Mouse (Mus musculus): ENCODE measurements around the gene Selenon. TPM values are rescaled to one million over a fixed set of nuclear protein-coding genes. Genes with fewer than 3 reads are reported as not detected.
"Not testable (repeated sequence)": the region's sequence is repeated elsewhere in the genome, so short reads cannot be mapped to it uniquely, and the experiment has no call there.

Gene Selenon
- polyA plus RNA-seq, 1 experiment from 2014 or later: 25.1 TPM

DNA sequence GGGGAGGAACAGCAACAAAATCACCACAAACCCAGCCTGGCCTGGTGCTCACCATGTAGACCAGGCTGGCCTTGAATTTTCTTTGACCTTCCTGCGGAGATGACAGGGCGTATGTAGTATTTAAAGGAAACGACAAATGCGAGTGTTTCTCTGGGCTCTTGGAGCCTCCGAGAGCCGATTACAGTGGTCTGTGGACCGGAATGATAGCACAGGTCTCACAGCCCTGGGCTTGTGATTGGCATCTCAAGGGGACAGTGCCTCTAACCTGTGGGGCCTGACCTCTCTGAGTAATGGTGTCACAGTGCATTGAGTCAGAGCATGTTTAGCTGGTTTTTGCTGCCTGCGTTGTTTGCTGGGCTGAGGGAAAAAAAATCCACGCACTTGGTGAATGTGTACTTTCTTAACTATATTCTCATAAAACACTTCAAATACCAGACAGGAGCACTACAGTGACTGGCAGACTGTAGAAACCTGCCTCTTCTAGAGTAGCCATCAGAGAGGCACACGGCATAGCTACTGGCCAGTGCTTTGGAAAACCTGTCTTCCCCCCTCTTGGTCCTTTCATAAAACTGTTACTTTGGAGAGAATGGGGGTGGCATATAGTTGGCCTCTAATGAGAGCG is 37.5 kb downstream of the Selenon start:
- WGBS: 72% methylated on average over 11 of the region's 11 CpGs
- no peaks in the 10 kb centered on the region for H3K27me3 ChIP-seq (replicated peaks)
- H3K27ac ChIP-seq: no peak overlapping the region
- no peak overlapping the region for H3K4me2 ChIP-seq (replicated peaks)
- peaks cover 25% of the 10 kb centered on the region for H3K4me1 ChIP-seq (replicated peaks)
- ATAC-seq: no peak
- no peak overlapping the region for H3K9ac ChIP-seq
- H3K9me3 ChIP-seq: no peaks in the 10 kb centered on the region
- H3K4me3 ChIP-seq (replicated peaks): no peak overlapping the region
- no peaks in the 10 kb centered on the region for H3K36me3 ChIP-seq

DNA sequence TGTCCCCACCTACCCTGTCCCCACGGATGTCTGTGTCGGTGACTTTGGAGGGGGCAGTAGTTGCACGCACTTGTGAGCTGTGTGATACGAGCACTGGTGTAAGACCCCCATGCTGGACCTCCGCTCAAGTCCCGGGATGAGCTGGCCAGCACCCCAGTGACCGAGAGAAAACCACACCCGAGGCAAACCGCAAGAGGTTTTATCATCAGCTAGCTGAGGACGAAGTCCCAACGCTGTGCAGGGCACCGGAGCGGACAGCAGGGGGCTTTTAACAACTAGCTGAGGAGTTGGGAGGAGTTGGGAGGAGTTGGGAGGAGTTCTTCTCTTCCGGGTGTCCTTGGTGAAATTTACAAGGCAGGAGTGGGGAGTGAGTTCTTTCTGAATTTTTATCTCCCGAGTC is 39.2 kb downstream of the Selenon start:
- Histone ChIP-seq H3K9ac (no peak overlapping the region; the same call in 1 of the 2 replicates), H3K27me3 (replicated peaks) (no peaks in the 10 kb centered on the region), H3K36me3 (no peaks in the 10 kb centered on the region), H3K4me2 (replicated peaks) (peak overlapping the region; percentile 85), H3K4me1 (replicated peaks) (peaks cover 25% of the 10 kb centered on the region), H3K4me3 (replicated peaks) (peak overlapping the region; percentile 25), H3K9me3 (no peaks in the 10 kb centered on the region), H3K27ac (peak overlapping the region; percentile 36; the same call in 1 of the 2 replicates)
- 15% methylated on average over 15 of the region's 15 CpGs for WGBS
- ATAC-seq: peak; percentile 39

DNA sequence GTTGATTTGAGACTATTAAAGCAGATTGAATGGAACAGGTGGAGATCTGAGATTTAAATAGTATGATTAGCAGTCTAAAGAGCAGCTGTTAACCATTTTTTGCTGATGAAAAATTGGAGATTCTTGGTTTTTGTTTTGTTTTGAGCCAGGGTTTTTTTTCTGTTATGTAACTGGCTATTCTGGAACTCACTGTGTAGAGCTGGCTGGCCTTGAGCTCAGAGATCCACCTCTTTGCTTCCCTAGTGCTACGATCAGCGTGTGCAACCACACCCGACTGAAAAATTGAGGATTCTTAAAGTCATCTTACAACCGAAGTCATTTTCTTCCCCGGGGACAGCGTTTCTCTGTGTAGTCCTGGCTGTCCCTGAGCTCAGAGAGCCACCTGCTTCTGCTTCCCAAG is 40.2 kb downstream of the Selenon start:
- no peak for ATAC-seq
- Histone ChIP-seq H3K27ac (no peak overlapping the region), H3K4me2 (replicated peaks) (peak overlapping the region; percentile 85), H3K9ac (0 out of 2 replicates have a peak overlapping the region, but pooled peaks have one; percentile 10), H3K4me1 (replicated peaks) (peaks cover 19% of the 10 kb centered on the region), H3K4me3 (replicated peaks) (peak overlapping the region; percentile 60), H3K36me3 (no peaks in the 10 kb centered on the region), H3K9me3 (no peaks in the 10 kb centered on the region), H3K27me3 (replicated peaks) (no peaks in the 10 kb centered on the region)
- WGBS: 60% methylated on average over 6 of the region's 6 CpGs

DNA sequence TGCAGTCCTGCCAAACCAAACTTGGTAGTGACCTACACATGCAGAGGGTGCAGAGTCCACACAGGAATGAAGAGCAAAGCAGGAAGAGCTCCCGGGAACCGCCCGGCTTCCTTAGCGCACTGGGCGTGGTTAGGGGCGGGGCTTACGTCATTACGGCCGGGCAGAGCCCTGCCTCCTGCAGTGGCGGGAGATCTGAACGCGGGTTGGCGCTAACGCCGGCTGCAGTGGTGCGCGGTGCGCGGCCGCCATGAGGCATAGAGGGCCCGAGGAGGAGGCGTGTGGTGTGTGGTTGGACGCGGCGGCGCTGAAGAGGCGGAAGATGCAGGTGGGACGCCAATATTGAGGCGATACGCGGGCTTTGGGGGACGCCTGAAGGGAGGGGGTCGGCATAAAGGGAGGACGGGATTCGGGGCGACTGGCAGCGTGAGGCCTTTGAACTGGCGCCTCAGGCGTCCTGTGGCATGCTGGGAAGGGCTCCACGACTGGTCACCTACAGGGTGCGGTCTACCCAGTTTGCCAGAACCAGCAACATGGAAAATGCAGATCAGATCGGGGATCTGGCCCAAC is 41.0 kb downstream of the Selenon start, which contains the start of gene Aunip:
Gene Aunip (plus strand): TSS at position 155 of the 567 bp plus-strand sequence.
- ATAC-seq: peak; percentile 97
- H3K27ac ChIP-seq: peak within 1 kb of the TSS; percentile 76
- WGBS: under 1% methylated on average over 42 of the region's 42 CpGs
- no peaks in the 10 kb centered on the region for H3K9me3 ChIP-seq
- peak within 1 kb of the TSS; percentile 85 for H3K4me2 ChIP-seq (replicated peaks)
- H3K4me1 ChIP-seq (replicated peaks): peaks cover 17% of the 10 kb centered on the region
- no peaks in the 10 kb centered on the region for H3K36me3 ChIP-seq
- H3K4me3 ChIP-seq (replicated peaks): peak within 1 kb of the TSS; percentile 60
- H3K27me3 ChIP-seq (replicated peaks): no peaks in the 10 kb centered on the region
- peak within 1 kb of the TSS; percentile 65 for H3K9ac ChIP-seq

DNA sequence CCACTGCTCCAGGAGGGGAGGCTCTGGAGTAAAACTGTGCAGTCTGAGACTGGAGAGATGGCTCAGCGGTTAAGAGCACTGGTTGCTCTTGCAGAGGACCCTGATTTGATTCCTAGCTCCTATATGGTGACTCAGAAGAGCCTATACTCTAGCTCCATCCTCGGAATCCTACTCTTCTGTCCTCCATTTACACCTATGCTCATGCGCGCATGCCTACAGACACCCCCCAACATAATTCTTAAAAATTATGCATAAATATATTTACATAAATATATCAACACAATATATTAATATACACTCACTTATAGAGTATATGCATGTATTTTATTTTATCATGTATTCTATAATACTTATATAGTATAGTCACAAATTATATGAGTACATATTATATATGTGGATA is 41.6 kb downstream of the Selenon start:
- Histone ChIP-seq H3K9ac (no peak overlapping the region), H3K27ac (no peak overlapping the region), H3K27me3 (replicated peaks) (no peaks in the 10 kb centered on the region), H3K4me1 (replicated peaks) (peaks cover 17% of the 10 kb centered on the region), H3K36me3 (no peaks in the 10 kb centered on the region), H3K4me2 (replicated peaks) (no peak overlapping the region), H3K4me3 (replicated peaks) (no peak overlapping the region), H3K9me3 (no peaks in the 10 kb centered on the region)
- 75% methylated on average over 4 of the region's 4 CpGs for WGBS
- peak; percentile 6 for ATAC-seq

DNA sequence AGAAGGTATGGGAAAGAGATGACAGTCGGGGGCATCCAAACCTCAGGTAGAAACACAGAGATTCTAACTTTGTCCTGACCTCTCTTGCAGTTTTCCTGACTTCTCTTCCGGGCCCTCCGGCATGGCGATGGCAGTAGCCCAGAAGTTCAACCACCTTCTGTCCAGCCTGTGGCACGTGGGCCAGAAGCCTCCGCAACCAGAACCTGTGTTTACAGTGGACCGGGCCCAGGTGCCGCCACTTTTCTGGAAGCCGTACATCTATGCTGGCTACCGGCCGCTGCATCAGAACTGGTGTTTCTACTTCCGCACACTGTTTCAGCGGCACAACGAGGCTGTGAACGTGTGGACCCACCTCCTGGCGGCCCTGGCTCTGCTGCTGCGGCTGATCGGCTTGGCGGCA is 45.3 kb downstream of the Selenon start:
- Histone ChIP-seq H3K9ac (no peak overlapping the region), H3K9me3 (no peaks in the 10 kb centered on the region), H3K36me3 (no peaks in the 10 kb centered on the region), H3K4me3 (replicated peaks) (no peak overlapping the region), H3K27me3 (replicated peaks) (no peaks in the 10 kb centered on the region), H3K4me2 (replicated peaks) (no peak overlapping the region), H3K4me1 (replicated peaks) (peaks cover 4% of the 10 kb centered on the region), H3K27ac (no peak overlapping the region)
- 84% methylated on average over 19 of the region's 19 CpGs for WGBS
- no peak for ATAC-seq

DNA sequence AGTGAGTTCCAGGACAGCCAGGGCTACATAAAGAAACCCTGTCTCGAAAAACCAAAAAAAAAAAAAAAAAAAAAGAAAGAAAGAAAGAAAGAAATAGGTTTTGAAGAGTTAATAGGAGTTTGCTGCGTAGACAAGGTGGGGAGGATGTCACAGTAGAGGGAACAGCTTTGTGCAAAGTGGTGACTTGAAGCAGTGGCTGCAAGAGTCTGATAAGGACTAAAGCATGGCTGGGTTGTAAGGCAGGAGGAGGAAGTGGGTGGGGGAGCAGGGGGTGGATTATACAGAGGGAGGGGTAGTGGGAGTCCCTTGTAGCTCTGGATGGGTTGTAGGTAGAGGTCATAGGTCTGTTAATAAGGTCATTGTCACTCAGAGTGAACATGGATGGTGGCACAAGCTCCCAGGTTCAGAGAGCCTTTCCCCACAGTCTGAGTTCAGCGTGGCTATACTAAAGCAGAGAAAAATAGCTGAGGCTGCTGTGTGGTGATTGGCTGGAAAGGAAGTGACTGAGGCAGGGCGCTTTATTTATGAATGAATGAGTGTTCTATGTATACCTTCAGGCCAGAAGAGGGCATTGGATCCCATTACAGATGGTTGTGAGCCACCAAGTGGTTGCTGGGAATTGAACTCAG is 45.9 kb downstream of the Selenon start:
- no peaks in the 10 kb centered on the region for H3K27me3 ChIP-seq (replicated peaks)
- ATAC-seq: no peak
- no peak overlapping the region for H3K9ac ChIP-seq
- no peak overlapping the region for H3K27ac ChIP-seq
- no peak overlapping the region for H3K4me3 ChIP-seq (replicated peaks)
- no peaks in the 10 kb centered on the region for H3K36me3 ChIP-seq
- no peak overlapping the region for H3K4me2 ChIP-seq (replicated peaks)
- 87% methylated on average over 3 of the region's 4 CpGs for WGBS
- H3K4me1 ChIP-seq (replicated peaks): peaks cover under 1% of the 10 kb centered on the region; the same call in 1 of the 2 replicates
- no peaks in the 10 kb centered on the region for H3K9me3 ChIP-seq

DNA sequence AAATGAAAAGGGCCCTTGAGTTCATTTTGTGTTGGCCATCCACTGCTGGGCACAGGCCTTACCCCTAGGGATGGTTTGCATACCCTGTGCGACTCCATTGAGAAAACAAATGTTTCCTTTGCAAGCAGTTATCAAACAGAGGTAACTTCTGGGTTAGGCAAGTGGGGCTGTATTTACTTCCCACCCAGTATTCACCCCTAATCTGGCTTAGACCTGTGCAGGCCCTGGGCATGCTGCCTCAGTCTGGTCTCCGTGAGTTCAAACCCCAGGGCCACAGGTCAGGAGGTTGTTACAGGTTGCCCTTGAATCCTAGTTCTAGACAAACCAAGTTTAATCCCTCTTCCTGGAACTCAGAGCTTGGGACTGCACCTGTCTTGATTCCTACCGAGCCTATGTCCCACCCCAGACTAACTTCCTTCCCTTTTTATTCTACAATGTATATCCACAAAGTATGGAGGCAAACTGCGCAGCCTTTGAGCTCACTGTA is 46.6 kb downstream of the Selenon start:
- H3K9ac ChIP-seq: no peak overlapping the region

DNA sequence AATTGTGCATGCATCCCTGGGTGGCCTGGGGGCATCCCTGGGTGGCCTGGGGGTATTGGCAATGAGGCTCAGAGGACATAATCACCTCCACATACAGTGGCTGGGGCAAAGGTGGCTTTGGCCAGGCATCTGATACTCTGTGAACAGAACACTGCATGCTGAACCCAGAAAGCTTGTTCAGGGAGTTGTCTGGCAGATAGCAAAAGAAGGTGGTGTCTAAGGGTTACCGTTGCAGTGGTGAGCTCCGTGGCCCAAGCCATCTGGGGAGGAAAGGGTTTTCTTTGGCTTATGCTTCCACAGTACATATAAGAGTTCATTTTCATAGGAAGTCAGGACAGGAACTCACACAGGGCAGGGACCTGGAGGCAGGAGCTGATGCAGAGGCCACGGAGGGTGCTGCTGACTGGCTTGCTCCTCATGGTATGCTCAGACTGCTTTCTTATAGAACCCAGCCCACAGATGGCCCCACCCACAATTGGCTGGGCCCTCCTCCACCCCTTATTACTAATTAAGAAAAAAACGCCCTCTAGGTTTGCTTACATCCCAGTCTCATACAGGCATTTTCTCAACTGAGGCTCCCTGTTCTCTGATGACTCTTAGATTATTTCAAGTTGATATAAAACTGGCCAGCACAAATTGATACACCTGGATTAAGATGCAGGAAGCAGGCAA is 48.1 kb downstream of the Selenon start:
- Histone ChIP-seq H3K9me3 (no peaks in the 10 kb centered on the region), H3K9ac (no peak overlapping the region), H3K4me3 (replicated peaks) (no peak overlapping the region), H3K36me3 (no peaks in the 10 kb centered on the region), H3K27me3 (replicated peaks) (no peaks in the 10 kb centered on the region), H3K4me2 (replicated peaks) (no peak overlapping the region), H3K27ac (no peak overlapping the region), H3K4me1 (replicated peaks) (no peaks in the 10 kb centered on the region)
- WGBS: 77% methylated on average over 4 of the region's 4 CpGs
- ATAC-seq: peak; percentile 38; the same call in 1 of the 2 replicates

More for the DNA sequence above, 46.6 kb downstream of the Selenon start:
- Histone ChIP-seq H3K9me3 (no peaks in the 10 kb centered on the region), H3K4me1 (replicated peaks) (no peaks in the 10 kb centered on the region), H3K27ac (no peak overlapping the region), H3K4me2 (replicated peaks) (no peak overlapping the region), H3K4me3 (replicated peaks) (no peak overlapping the region), H3K36me3 (no peaks in the 10 kb centered on the region), H3K27me3 (replicated peaks) (no peaks in the 10 kb centered on the region)
- no peak for ATAC-seq
- 86% methylated on average over 4 of the region's 4 CpGs for WGBS

DNA sequence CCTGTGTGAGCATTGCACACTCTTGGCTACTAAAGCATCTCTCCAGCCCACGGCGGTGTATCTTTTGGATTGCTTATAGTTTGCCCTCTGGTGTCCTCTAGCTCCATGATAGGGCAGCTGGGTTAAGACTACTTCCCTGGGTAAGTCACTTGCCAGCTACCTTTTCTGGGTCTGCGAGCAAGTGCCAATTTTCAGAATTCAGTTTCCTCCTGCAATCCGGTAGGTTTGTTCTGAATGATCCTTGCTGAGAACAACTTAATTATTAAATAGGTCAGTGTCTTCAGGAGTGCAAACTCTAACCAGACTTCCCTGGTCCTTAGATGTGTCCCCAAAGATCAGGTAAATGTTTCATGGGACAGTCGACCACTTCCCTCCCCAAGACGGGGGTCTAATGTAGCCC is 50.9 kb downstream of the Selenon start:
- H3K9ac ChIP-seq: no peak overlapping the region
- H3K27me3 ChIP-seq (replicated peaks): no peaks in the 10 kb centered on the region
- H3K9me3 ChIP-seq: no peaks in the 10 kb centered on the region
- peaks cover 16% of the 10 kb centered on the region for H3K4me1 ChIP-seq (replicated peaks)
- no peaks in the 10 kb centered on the region for H3K36me3 ChIP-seq
- H3K4me2 ChIP-seq (replicated peaks): no peak overlapping the region
- no peak for ATAC-seq
- H3K4me3 ChIP-seq (replicated peaks): no peak overlapping the region
- WGBS: 92% methylated on average over 6 of the region's 6 CpGs
- no peak overlapping the region for H3K27ac ChIP-seq

DNA sequence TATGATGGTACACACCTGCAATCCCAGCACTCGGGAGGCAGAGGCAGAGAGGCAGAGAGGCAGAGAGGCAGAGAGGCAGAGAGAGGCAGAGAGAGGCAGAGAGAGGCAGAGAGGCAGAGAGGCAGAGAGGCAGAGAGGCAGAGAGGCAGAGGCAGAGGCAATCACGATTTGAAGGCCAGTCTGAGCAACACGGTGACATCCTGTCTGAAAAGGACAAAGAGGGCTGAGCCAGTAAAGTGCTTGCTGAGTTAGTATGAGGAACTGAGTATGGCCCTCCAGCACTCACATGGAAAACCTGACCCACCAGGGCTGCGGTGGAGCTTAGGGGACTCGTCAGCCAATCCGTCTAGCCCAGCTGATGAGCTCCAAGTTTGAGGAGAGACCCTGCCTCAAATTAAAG is 53.0 kb downstream of the Selenon start:
- WGBS: 86% methylated on average over 6 of the region's 6 CpGs

More for the DNA sequence above, 53.0 kb downstream of the Selenon start:
- not testable (repeated sequence) for H3K9me3 ChIP-seq; H3K27ac ChIP-seq; H3K4me3 ChIP-seq (replicated peaks); H3K9ac ChIP-seq; H3K4me2 ChIP-seq (replicated peaks); H3K36me3 ChIP-seq; ATAC-seq; H3K27me3 ChIP-seq (replicated peaks)
- H3K4me1 ChIP-seq (replicated peaks): peaks cover 30% of the 10 kb centered on the region
